Mouse (Mus musculus): ENCODE measurements around the gene Atp6ap1l. TPM values are rescaled to one million over a fixed set of nuclear protein-coding genes. Genes with fewer than 3 reads are reported as not detected.
"Not testable (repeated sequence)": the region's sequence is repeated elsewhere in the genome, so short reads cannot be mapped to it uniquely, and the experiment has no call there.

Gene Atp6ap1l
- total RNA-seq (2022) = 10 to 100 TPM; 22.5 to 27.0 (median 24.9) TPM

DNA sequence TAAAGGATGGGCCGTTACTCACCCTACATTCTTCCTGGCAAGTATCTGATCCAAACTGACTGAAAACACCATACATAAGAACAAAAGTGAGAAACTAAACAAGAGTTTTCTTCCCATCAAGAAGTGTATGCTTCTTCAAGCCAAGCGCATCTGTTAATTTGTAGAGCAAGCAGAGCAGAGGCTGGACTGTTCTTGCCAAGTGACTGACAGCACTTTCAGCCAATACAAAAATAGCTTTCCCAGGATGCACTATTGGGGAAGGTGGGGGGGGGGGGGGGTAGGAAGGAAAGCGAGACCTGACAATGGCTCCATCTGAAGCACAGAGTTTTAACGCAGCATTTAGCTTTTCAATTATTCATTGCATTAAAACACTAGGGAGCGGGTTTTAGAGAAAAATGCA, at the start of gene Atp6ap1l:
TSS of gene Atp6ap1l (minus strand) at position 180 of the 400 bp plus-strand sequence.
- no peak for DNase-seq (ENCODE audit: low spot score in 2 of 2)

DNA sequence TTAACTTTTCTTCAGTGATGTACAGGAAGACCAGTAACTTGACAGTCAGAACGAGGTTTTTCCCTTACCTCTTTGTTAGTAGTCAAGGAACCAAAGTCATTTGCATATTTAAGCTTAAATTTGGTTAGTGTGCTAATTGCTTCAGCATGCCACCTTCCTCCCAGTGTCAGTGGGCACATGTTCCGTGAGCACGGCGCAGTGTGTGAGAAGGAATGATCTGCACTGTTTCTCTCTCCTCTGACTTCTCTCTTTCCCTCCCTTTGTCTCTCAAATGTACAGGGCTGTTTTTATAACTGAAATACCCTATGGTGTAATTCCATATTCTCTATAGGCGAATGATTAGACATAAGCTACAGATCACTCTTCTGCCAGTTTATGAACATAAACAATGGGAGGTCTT, 34.4 kb upstream of the Atp6ap1l start:
- no peak for DNase-seq (ENCODE audit: low spot score in 2 of 2)

DNA sequence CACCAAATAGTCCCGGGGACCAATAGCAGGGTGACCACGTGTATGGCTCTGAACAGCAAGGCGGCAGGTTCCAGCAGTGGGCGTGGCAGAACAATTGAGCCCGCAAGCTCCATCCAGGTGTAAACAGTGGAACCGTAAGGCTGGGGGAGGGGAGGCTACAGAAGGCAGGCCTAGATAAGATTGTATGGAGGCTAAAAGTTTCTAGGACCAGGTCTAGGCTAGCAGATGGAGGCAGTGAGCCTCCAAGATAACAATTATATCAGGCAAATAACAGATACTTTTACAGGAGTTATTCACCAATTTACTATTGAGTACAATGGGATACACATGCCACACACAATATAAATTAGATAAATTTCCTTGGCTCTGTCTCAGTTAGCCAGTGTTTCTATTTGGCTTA, 34.0 kb upstream of the Atp6ap1l start:
- DNase-seq (ENCODE audit: low spot score in 2 of 2) = no peak

DNA sequence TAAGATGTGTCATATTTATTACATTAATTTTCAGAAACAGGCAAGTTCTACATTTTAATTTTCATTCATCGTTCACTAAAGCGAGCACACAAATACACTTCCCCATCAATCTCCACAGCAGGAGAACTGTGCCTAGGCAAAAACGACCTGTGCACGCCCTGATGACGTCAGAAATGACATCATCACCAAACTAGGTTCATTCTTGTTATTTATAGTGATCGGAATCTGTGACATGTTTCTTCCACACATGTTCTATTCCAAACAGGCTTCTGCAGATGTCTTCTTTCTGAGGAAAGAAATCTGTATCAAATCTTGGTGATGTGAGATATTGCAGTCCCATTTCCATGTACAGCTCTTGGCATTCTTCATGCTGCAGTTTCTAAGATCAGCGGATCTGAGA, 30.7 kb upstream of the Atp6ap1l start:
- no peak for DNase-seq (ENCODE audit: low spot score in 2 of 2)

DNA sequence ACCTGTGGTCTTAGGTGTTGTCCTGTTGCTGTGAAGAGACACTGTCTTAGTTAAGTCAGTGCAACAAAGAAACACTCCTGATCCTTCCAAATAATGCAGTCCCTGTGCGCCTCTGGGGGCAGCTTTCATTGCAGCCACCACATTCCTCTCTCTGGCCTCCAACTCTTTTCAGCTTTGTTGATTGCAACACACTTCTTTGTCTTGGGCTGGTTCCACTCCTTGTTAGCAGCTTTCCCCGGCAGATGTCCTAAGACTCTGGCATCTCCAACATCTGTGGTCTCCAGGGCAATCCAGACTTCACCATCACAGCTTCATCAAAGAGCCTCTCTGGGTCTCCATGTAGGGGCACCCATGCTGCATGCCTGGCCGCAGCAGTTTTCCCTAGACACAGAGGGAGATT, 28.1 kb upstream of the Atp6ap1l start:
- DNase-seq (ENCODE audit: low spot score in 2 of 2) = no peak

DNA sequence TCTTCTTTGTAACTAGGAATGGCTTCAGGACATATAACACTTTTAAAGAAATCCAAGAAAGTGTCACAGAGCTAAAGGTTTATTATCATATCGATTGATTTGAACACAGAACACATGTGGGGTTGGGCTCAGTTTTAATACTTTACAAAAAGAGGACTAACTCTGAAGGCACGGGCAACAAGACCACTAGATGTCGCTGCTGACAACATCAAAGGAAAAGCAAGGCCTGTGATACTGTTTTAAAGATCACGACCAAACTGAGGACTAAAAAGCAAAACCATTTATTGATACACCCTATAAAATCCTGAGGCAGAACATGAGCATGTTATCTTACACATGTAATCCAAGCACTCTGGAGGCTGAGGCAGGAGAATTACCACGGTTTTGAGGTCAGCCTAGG, 24.7 kb upstream of the Atp6ap1l start:
- DNase-seq (ENCODE audit: low spot score in 2 of 2) = peak; percentile 41 to 64

DNA sequence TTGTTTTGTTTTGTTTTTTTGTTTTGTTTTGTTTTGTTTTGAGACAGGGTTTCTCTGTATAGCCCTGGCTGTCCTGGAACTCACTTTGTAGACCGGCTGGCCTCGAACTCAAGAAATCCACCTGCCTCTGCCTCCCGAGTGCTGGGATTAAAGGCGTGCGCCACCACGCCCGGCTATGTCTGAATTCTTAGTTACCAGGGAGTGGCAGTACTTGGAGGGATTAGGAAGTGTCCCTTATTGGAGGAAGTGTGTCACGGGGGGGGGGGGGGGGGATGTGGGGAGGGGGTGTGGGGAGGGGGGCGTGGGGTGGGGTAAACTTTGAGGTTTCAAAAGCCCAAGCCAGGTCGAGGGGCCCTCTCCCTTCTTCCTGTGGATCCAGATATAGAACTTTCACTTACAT, 23.1 kb upstream of the Atp6ap1l start:
- DNase-seq (ENCODE audit: low spot score in 2 of 2) = not testable (repeated sequence)

DNA sequence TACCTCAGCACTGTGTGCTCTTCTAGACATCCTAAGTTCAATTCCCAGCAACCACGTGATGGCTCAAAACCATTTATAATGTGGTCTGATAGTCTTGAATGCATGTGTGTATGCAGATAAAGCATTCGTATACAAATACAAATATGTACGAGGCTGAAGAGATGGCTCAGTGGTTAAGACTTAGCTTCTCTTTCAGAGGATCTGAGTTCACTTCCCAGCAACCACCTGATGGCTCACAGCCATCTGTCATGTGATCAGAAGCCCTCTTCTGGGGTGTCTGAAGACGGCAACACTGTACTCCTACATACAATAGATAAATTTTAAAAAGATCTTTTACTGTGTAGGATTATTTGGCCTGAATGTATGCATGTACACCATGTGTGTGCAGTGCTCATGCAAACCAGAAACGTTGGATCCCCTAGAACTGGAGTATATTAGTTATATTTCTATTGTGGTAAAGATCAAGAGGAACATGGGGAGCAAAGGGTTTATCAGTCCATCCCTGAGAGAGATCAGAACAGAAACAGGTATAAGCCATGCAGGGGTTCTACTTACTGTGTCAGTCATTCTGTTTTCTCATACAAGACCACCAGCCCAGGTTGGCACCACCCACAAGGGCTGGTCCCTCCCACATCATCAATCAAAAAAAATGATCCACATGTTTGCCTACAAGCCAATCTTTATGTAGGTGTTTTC, 21.9 kb upstream of the Atp6ap1l start:
- no peak for DNase-seq (ENCODE audit: low spot score in 2 of 2)

DNA sequence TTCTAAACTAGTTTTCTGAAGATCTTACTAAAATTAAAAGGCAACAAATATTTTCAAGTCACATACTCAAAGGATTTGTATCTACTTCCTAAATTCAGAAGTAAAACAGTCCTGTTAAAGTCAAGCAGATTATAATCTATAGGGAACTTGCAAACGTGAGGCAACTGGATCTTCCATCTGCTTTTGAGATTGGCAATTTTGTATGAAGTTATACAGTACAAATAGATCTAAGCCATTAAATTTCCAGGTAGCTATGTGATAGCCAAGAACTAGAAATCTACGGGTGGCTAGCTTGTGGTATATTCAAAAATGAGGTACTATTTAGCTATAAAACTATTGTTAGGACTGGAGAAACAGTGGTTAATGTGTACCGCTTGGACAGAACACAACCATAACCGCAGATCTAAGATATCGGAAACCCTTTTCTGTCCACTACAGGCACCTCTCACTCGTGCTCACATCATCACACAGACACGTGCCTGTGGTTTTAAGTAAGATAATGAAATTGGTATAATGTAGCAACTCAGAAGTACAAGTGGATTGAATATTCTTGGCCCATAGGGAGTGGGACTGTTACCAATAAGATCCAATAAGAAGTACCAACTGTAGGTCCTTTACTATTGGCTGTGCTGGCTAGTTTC, 21.1 kb upstream of the Atp6ap1l start:
- DNase-seq (ENCODE audit: low spot score in 2 of 2) = no peak

DNA sequence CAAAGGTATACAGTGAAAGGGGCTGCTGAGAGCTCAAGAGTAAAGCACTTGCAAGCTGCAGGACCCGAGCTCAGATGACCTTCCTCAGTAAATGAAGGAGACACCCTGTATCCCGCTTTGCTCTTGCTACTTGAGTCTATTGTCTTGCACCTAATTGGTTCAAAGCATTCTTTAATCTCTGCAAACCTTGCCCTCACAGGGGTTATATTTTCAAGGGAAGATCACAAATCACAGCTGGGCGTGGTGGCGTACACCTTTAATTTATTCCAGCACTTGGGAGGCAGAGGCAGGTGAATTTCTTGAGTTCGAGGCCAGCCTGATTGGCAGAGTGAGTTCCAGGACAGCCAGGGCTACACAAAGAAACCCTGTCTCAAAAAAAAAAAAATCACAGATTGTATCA, 20.0 kb upstream of the Atp6ap1l start:
- DNase-seq (ENCODE audit: low spot score in 2 of 2) = no peak

DNA sequence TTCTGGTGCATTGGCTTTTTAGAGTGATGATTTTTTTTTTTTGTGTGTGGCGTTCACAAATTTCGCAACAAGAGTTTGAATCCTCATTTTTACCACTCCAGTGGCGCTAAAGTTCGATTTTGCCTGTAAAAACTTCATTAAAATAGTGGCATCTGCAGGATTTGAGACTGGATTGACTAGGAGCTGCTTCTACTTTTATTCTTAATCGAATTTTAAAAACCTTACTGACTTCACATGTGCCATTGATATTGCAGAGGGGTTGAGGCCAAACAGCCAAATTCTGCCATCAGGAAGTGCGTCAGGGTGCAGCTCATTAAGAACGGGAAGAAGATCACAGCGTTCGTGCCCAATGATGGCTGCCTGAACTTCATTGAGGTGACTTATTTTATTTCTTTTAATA, 18.9 kb upstream of the Atp6ap1l start:
- DNase-seq (ENCODE audit: low spot score in 2 of 2) = no peak

DNA sequence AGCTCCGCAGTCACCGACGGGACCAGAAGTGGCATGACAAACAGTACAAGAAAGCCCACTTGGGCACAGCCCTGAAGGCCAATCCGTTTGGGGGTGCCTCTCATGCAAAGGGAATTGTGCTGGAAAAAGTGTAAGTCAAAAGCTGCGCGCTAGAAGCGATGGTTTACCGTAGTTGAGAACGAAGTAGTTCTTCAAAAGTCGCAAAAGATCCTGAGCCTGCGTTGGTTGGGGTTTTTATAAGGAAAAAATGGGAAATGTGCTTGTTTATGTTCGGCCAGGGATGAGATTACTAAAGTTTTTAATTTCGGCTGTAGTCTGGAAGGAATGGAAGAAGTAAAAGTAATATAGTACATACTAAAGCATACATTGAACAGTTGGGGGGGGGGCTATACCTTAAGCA, 18.5 kb upstream of the Atp6ap1l start:
- not testable (repeated sequence) for DNase-seq (ENCODE audit: low spot score in 2 of 2)

DNA sequence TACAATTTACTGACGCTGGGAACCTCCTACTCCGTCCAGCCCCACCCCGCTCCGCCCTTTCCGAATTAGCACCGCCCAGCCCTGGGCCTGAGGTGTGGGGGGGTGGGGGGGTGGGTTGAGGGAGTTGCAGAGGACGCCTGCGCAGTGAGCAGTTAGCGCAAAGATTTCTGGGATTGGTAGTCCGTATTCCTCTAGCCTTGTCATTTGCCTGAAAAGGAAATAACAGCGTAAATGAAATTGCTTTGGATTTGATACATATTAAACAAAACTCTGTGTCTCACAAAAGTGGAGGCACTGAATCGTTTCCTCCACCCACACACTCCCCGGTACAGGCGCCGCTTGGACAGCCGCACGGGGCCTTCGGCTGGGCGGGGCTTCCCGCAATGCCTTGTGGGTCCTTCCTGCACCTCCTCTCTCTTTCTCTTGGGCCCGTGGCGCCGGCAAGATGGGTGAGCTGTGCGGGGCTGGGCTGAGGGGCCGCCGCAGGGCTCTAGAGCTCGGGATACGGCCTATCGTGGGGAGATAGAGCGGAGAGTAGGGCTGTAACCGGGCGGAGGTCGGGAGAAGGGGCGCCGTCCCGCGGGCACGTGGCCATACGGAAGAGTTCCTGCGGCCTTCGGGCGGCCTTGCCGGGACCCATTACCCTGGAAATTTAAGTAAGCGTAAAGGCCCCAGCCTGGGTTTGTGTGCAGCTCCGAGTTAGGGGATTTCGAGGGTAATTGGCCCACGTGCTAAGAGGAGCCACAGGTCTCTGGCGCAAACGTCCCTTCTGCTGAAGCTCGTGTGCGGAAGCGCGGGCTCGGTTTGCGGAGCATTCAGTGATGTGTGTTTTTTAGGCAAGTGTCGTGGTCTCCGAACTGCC, 17.8 kb upstream of the Atp6ap1l start, which contains the start of gene Rps23:
TSS of gene Rps23 (plus strand) at position 208 of the 862 bp plus-strand sequence.
- peak; percentile 84 to 86 for DNase-seq (ENCODE audit: low spot score in 2 of 2)

DNA sequence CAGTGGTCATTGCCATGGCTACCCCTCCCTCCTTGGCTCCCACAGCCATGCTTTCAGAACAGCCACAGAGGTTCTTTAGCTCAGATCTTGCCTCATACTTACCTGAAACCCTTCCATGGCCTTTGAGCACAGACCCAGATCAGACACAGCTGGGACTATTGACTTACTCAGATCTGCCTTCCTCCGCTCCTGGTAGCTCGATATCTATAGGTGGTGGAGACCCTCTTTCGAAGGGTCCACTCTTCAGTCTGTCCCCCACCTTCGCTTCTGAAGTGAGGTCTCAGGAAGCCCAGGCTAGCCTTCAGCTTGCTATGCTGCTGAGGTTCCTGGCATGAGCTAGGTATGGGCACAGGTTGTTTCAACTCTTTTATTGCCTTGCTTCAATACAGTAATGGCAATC, 9.6 kb upstream of the Atp6ap1l start:
- no peak for DNase-seq (ENCODE audit: low spot score in 2 of 2)

DNA sequence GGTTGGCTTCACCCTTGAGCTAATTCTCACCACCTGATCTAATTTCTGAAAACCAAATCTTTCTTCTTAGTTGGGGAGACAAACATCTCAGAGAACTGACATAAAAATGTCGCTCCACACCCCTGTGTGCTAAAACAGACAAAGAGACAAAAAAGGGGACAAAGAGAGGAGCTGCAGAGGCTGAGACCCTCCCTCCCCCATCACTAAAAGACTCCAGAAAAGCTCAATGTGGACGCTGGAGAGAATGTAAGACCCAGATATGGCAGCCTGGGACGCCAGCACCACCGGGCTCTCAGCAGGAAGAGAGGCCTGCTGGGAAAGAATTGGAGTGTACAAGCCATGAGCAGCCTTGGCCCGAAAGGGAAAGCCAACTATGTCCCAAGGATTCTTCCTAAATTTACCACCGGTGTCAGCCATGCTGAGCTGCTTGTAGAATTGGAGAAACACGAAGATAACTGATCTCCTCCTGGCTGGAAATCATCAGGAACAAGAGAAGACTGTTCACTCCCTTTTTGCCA, 8.6 kb upstream of the Atp6ap1l start:
- no peak for DNase-seq (ENCODE audit: low spot score in 2 of 2)

DNA sequence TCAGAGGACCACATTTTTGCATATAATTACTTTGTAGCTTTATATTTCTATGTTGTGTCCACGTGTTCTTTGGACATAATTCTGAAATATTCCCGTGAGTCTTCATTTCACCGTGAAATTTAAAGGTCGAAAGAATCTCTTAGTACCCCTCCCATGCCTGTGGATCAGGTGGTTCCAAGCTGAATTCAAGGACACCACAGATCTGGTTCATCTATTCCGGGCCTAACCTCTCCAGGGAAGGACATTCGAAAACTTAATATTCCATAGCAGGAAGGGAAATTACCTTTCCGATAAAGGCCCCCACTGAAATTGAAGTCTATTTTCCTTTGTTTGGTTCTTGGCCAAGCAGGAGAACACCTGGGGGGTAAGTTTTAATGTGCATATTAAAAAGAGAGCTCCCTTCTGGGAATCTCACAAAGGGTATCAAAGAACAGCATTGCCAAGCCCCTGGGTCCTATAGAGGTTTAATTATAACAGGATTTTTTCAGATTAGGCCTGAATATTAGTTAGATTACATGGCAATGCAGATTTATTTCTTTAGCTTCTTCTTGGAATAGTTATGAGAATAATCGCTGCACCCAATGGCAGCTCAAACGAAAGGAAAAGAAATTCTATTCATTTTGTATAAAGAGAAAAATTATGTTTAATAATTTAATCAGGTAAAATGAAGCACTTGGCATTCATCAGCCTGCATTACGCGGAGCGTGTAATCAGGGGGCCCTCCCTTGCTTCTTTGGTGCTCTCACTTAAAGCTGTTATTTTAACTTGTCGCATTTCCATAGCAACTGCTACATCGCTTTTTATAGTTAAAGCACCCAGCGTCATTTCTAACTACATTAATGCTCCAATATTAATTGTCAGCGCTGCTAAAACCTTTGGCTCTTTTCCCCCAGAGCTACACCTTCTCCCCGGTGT, 7.9 kb upstream of the Atp6ap1l start:
- DNase-seq (ENCODE audit: low spot score in 2 of 2) = peak; percentile 27 to 39

DNA sequence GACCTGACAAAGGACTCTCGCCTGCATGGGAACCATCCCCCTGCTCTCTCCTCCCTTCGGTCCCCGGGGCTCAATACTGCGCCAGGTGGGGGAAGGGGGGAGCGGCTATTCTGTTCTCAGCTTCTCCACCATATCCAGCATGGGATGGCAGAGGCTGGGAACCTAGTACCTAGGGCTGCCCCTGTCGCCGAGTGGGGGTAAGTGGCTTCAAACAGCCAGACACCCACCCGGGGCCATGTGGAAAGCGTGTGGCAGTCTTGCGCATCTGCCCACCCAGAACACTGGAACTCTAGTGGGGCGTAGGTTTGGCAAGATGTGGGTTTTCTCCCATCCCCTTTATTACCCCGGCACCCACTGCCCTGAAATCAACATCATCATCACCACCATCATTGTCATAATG, 2.2 kb upstream of the Atp6ap1l start:
- DNase-seq (ENCODE audit: low spot score in 2 of 2) = no peak

DNA sequence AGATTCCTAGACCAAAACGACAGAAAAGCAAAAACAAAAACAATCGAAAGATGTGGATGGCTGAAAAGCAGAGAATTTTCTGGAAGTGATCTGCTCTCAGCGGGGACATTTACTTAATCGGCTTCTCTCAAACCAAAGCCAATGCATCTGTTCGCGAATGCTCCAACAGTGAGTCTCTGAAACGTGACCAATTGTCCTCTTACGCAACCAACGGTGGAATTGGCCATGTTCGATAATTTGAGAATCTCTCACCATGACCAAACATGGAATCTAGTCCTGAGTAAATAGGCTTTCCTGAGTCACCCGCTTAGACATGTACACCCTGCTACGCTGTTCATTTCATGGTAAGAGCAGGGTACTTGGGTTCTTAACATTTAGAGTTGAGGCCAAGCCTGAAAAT, 8.3 kb downstream of the Atp6ap1l start:
- no peak for DNase-seq (ENCODE audit: low spot score in 2 of 2)

DNA sequence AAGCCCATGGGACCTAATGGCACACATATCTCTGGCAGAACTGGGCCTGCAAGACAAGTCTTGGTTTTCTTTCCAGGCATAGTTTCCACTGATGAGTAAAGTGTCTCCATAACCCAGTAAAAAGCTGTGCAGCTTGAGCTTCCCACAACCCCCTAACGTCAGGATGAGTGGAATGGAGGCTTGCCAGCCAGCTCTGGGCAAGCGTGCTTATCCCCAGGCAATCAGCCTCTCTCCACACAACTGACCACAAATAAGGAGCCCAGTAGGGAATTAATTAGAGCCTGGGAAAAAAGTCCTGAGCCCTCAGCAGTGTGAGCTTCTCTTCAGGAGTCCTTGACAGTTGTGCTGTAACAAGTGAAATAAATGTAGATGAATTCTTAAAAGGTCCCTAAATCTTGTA, 9.1 kb downstream of the Atp6ap1l start:
- peak in 1 of 2 experiments; percentile 45 for DNase-seq (ENCODE audit: low spot score in 2 of 2)

DNA sequence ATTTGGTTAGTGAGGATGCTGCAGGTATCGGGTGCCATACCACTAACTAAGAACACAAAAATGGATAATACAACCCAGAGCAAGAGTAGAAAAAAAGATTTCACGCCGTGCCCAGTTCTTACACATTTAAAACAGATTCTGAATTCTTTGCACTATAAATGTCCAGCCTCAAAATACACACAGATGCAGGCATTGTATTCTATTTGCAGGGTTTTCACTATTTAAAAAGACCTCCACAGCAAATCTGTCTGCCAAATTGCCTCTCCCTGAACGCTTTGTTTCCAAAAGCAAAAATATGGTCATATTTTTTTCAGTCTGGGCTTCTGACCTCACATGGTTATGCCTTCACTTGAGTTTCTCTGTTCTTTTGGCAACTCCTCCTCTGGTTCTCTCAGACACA, 10.3 kb downstream of the Atp6ap1l start:
- DNase-seq (ENCODE audit: low spot score in 2 of 2) = no peak

DNA sequence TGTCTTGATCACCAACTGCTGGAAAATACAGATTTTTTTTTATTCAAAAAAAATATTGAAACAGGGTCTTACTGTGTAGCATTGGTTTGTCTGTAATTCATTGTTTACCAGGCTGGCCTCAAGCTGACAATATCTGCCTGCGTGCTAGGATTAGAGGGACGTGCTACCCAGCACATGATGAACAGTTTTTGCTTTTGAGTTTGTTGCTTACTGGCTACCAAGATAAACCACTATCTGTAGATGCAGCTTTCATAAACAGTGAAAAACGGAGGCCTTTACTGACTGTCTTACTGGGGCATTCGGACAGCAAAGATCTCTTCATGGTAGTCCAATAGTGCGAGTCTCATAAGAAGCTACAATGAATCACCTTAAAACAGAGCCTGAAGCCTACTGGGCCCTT, 15.0 kb downstream of the Atp6ap1l start:
- no peak for DNase-seq (ENCODE audit: low spot score in 2 of 2)

All from left cerebral cortex, adult 8-10 months (tissue).